Mouse (Mus musculus): ENCODE data around the gene Ttll8. TPM values are rescaled to one million over a fixed set of nuclear protein-coding genes. Genes with fewer than 3 reads are reported as not detected.
A peak's percentile ranks its signal among the peaks of the same experiment; 100 is the strongest.

Gene Ttll8
- polyA plus RNA-seq, 1 experiment from 2014 or later, result not detected

GRCm38 (mm10) chr15:88862881-88863694 lies 91.1 kb downstream of the Ttll8 start:
- under 1% methylated on average over 92 of the region's 98 CpGs for WGBS
- peaks cover 4% of the 10 kb centered on the region; the same call in 1 of the 2 replicates for H3K4me1 ChIP-seq (replicated peaks; ENCODE audit: control insufficient read depth, insufficient read depth, low read length)
- DNase-seq (ENCODE audit: low spot score) (peak; percentile 67), ATAC-seq (ENCODE audit: low FRiP score) (peak; percentile 23)
- H3K27ac ChIP-seq (ENCODE audit: low read depth, low read length), result peak overlapping the region; percentile 94
- H3K4me2 ChIP-seq (replicated peaks; ENCODE audit: low read depth, low read length), result peak overlapping the region; percentile 98
- no peaks in the 10 kb centered on the region for H3K27me3 ChIP-seq (ENCODE audit: control insufficient read depth, insufficient read depth, low read length)
- peak overlapping the region; percentile 59 for H3K4me3 ChIP-seq (ENCODE audit: low read depth, low read length)
- peak overlapping the region; percentile 68 for H3K9ac ChIP-seq (ENCODE audit: low read depth, low read length)
- H3K36me3 ChIP-seq (ENCODE audit: control insufficient read depth, insufficient read depth, low read length), result no peaks in the 10 kb centered on the region
- H3K9me3 ChIP-seq (ENCODE audit: control insufficient read depth, low read length), result no peaks in the 10 kb centered on the region

- H3K9ac ChIP-seq (ENCODE audit: low read depth, low read length), result peak within 1 kb of the TSS; percentile 68
- under 1% methylated on average over 98 of the region's 107 CpGs for WGBS
- no peaks in the 10 kb centered on the region for H3K27me3 ChIP-seq (ENCODE audit: control insufficient read depth, insufficient read depth, low read length)
- no peaks in the 10 kb centered on the region for H3K36me3 ChIP-seq (ENCODE audit: control insufficient read depth, insufficient read depth, low read length)
- H3K4me2 ChIP-seq (replicated peaks; ENCODE audit: low read depth, low read length), result peak within 1 kb of the TSS; percentile 98
- H3K4me3 ChIP-seq (ENCODE audit: low read depth, low read length), result peak within 1 kb of the TSS; percentile 59
- peaks cover 4% of the 10 kb centered on the region; the same call in 1 of the 2 replicates for H3K4me1 ChIP-seq (replicated peaks; ENCODE audit: control insufficient read depth, insufficient read depth, low read length)
- peak within 1 kb of the TSS; percentile 94 for H3K27ac ChIP-seq (ENCODE audit: low read depth, low read length)
- no peaks in the 10 kb centered on the region for H3K9me3 ChIP-seq (ENCODE audit: control insufficient read depth, low read length)
- ATAC-seq (ENCODE audit: low FRiP score), result peak; percentile 87
- DNase-seq (ENCODE audit: low spot score), result peak; percentile 98
Observed at GRCm38 (mm10) chr15:88861772-88862622, 92.2 kb downstream of the Ttll8 start, which contains the start of gene Pim3. TSS of gene Pim3 (plus strand) at chr15:88862186.

- Histone ChIP-seq H3K9ac (ENCODE audit: low read depth, low read length) (no peak overlapping the region), H3K4me3 (ENCODE audit: low read depth, low read length) (no peak overlapping the region), H3K9me3 (ENCODE audit: control insufficient read depth, low read length) (no peaks in the 10 kb centered on the region), H3K27ac (ENCODE audit: low read depth, low read length) (no peak overlapping the region), H3K4me1 (replicated peaks; ENCODE audit: control insufficient read depth, insufficient read depth, low read length) (peaks cover 4% of the 10 kb centered on the region; the same call in 1 of the 2 replicates), H3K36me3 (ENCODE audit: control insufficient read depth, insufficient read depth, low read length) (no peaks in the 10 kb centered on the region), H3K4me2 (replicated peaks; ENCODE audit: low read depth, low read length) (no peak overlapping the region), H3K27me3 (ENCODE audit: control insufficient read depth, insufficient read depth, low read length) (no peaks in the 10 kb centered on the region)
- DNase-seq (ENCODE audit: low spot score), result no peak
- 93% methylated on average over 3 of the region's 3 CpGs for WGBS
- ATAC-seq (ENCODE audit: low FRiP score), result no peak
Observed at GRCm38 (mm10) chr15:88860781-88861180, 93.4 kb downstream of the Ttll8 start.

GRCm38 (mm10) chr15:88859206-88859970 lies 94.8 kb downstream of the Ttll8 start:
- 68% methylated on average over 8 of the region's 8 CpGs for WGBS
- H3K9ac ChIP-seq (ENCODE audit: low read depth, low read length), result no peak overlapping the region
- ATAC-seq (ENCODE audit: low FRiP score), result no peak

GRCm38 (mm10) chr15:88858707-88859106 lies 95.5 kb downstream of the Ttll8 start:
- WGBS, result 66% methylated on average over 2 of the region's 2 CpGs
- H3K4me1 ChIP-seq (replicated peaks; ENCODE audit: control insufficient read depth, insufficient read depth, low read length), result no peaks in the 10 kb centered on the region
- H3K27ac ChIP-seq (ENCODE audit: low read depth, low read length), result no peak overlapping the region
- H3K9ac ChIP-seq (ENCODE audit: low read depth, low read length), result no peak overlapping the region
- H3K4me2 ChIP-seq (replicated peaks; ENCODE audit: low read depth, low read length), result no peak overlapping the region
- no peak for ATAC-seq (ENCODE audit: low FRiP score)
- no peak for DNase-seq (ENCODE audit: low spot score)
- no peaks in the 10 kb centered on the region for H3K9me3 ChIP-seq (ENCODE audit: control insufficient read depth, low read length)
- no peak overlapping the region for H3K4me3 ChIP-seq (ENCODE audit: low read depth, low read length)
- no peaks in the 10 kb centered on the region for H3K27me3 ChIP-seq (ENCODE audit: control insufficient read depth, insufficient read depth, low read length)
- H3K36me3 ChIP-seq (ENCODE audit: control insufficient read depth, insufficient read depth, low read length), result no peaks in the 10 kb centered on the region

More at GRCm38 (mm10) chr15:88859206-88859970, 94.8 kb downstream of the Ttll8 start:
- H3K4me2 ChIP-seq (replicated peaks; ENCODE audit: low read depth, low read length), result no peak overlapping the region
- H3K27ac ChIP-seq (ENCODE audit: low read depth, low read length), result no peak overlapping the region
- H3K4me1 ChIP-seq (replicated peaks; ENCODE audit: control insufficient read depth, insufficient read depth, low read length), result peaks cover 3% of the 10 kb centered on the region; the same call in 1 of the 2 replicates
- H3K36me3 ChIP-seq (ENCODE audit: control insufficient read depth, insufficient read depth, low read length), result no peaks in the 10 kb centered on the region
- H3K27me3 ChIP-seq (ENCODE audit: control insufficient read depth, insufficient read depth, low read length), result no peaks in the 10 kb centered on the region
- no peaks in the 10 kb centered on the region for H3K9me3 ChIP-seq (ENCODE audit: control insufficient read depth, low read length)
- H3K4me3 ChIP-seq (ENCODE audit: low read depth, low read length), result no peak overlapping the region
- no peak for DNase-seq (ENCODE audit: low spot score)

GRCm38 (mm10) chr15:88858141-88858541 lies 96.1 kb downstream of the Ttll8 start:
- ATAC-seq (ENCODE audit: low FRiP score), result no peak
- H3K4me2 ChIP-seq (replicated peaks; ENCODE audit: low read depth, low read length), result no peak overlapping the region
- H3K9me3 ChIP-seq (ENCODE audit: control insufficient read depth, low read length), result no peaks in the 10 kb centered on the region
- no peak overlapping the region for H3K27ac ChIP-seq (ENCODE audit: low read depth, low read length)
- H3K4me3 ChIP-seq (ENCODE audit: low read depth, low read length), result no peak overlapping the region
- DNase-seq (ENCODE audit: low spot score), result no peak
- 96% methylated on average over 3 of the region's 3 CpGs for WGBS
- H3K4me1 ChIP-seq (replicated peaks; ENCODE audit: control insufficient read depth, insufficient read depth, low read length), result no peaks in the 10 kb centered on the region
- H3K9ac ChIP-seq (ENCODE audit: low read depth, low read length), result no peak overlapping the region
- no peaks in the 10 kb centered on the region for H3K27me3 ChIP-seq (ENCODE audit: control insufficient read depth, insufficient read depth, low read length)
- H3K36me3 ChIP-seq (ENCODE audit: control insufficient read depth, insufficient read depth, low read length), result no peaks in the 10 kb centered on the region

GRCm38 (mm10) chr15:88857361-88857760 lies 96.9 kb downstream of the Ttll8 start:
- Histone ChIP-seq H3K36me3 (ENCODE audit: control insufficient read depth, insufficient read depth, low read length) (no peaks in the 10 kb centered on the region), H3K9ac (ENCODE audit: low read depth, low read length) (no peak overlapping the region), H3K4me1 (replicated peaks; ENCODE audit: control insufficient read depth, insufficient read depth, low read length) (no peaks in the 10 kb centered on the region), H3K27me3 (ENCODE audit: control insufficient read depth, insufficient read depth, low read length) (no peaks in the 10 kb centered on the region), H3K9me3 (ENCODE audit: control insufficient read depth, low read length) (no peaks in the 10 kb centered on the region), H3K4me2 (replicated peaks; ENCODE audit: low read depth, low read length) (no peak overlapping the region), H3K27ac (ENCODE audit: low read depth, low read length) (no peak overlapping the region), H3K4me3 (ENCODE audit: low read depth, low read length) (no peak overlapping the region)
- WGBS, result 87% methylated on average over 7 of the region's 7 CpGs
- ATAC-seq (ENCODE audit: low FRiP score) (no peak), DNase-seq (ENCODE audit: low spot score) (no peak)

- no peak for ATAC-seq (ENCODE audit: low FRiP score)
- H3K27ac ChIP-seq (ENCODE audit: low read depth, low read length), result no peak overlapping the region
Observed at GRCm38 (mm10) chr15:88856613-88857012, 97.6 kb downstream of the Ttll8 start.

More at GRCm38 (mm10) chr15:88856613-88857012, 97.6 kb downstream of the Ttll8 start:
- no peak for DNase-seq (ENCODE audit: low spot score)
- Histone ChIP-seq H3K9me3 (ENCODE audit: control insufficient read depth, low read length) (no peaks in the 10 kb centered on the region), H3K4me2 (replicated peaks; ENCODE audit: low read depth, low read length) (no peak overlapping the region), H3K36me3 (ENCODE audit: control insufficient read depth, insufficient read depth, low read length) (no peaks in the 10 kb centered on the region), H3K4me3 (ENCODE audit: low read depth, low read length) (no peak overlapping the region), H3K27me3 (ENCODE audit: control insufficient read depth, insufficient read depth, low read length) (no peaks in the 10 kb centered on the region), H3K4me1 (replicated peaks; ENCODE audit: control insufficient read depth, insufficient read depth, low read length) (no peaks in the 10 kb centered on the region), H3K9ac (ENCODE audit: low read depth, low read length) (no peak overlapping the region)
- WGBS, result 78% methylated on average over 5 of the region's 5 CpGs

Measured in hindbrain, embryonic 11.5 days (tissue).